Mouse (Mus musculus): ENCODE results near the gene Dctn3.

DNA sequence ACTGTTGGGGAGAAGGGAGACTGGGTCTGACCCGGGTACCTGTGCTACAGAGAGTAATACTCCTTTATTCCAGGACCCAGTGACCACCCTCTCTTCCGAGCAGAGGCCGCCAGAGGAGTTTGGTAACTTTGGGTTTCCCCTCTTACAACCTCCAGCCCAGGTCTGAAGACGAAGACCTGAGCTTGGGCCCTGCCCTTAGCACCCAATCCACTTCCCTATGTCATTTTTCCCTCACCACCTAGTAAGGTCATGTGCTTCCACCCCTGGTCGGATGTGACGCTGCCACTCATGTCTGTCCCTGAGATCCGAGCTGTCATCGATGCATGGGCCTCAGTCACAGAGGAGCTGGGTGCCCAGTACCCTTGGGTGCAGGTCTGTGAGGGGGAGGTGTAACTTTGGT is 33.5 kb upstream of the Dctn3 start:
- TF ChIP-seq POLR2A (IDR thresholded peaks at IDR 0.05; ENCODE audit: borderline replicate concordance, control insufficient read depth, low read depth, low read length) (no peak), CTCF (IDR thresholded peaks at IDR 0.05; ENCODE audit: control insufficient read depth, insufficient read depth, low read length) (no peak)

Measured in bone marrow, adult 2 months (tissue).